Mouse (Mus musculus): ENCODE measurements around the gene Olfr1420. TPM values are rescaled to one million over a fixed set of nuclear protein-coding genes. Genes with fewer than 3 reads are reported as not detected.
"Not testable (repeated sequence)": the region's sequence is repeated elsewhere in the genome, so short reads cannot be mapped to it uniquely, and the experiment has no call there.

Olfr1420 gene
- total RNA-seq (2015) (not detected in 2 replicates), total RNA-seq (2017) (not detected in 2 replicates)

DNA sequence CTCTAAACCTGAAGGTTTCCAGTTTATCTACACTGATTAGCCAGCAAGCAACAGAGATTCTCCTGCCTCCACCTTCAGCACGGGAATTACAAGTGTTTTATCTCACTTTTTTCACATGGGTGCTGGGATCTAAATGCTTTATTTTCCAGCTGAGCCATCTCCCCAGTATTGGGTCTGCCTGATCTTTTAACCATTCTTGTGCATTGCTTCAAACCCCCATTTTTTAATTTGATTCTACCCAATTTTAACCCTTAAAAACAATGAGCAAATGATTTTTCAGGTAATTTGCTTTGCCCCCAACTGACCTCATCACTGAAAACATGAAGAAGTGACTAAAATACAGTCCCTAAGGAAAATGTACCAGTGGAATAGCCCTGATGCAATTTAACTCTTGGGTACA lies at the start of gene Olfr1420:
Gene Olfr1420, plus strand, starts transcription at position 301 of the 400 bp plus-strand sequence.
- no peak for ATAC-seq (ENCODE audit: poor library complexity, severe bottlenecking)

DNA sequence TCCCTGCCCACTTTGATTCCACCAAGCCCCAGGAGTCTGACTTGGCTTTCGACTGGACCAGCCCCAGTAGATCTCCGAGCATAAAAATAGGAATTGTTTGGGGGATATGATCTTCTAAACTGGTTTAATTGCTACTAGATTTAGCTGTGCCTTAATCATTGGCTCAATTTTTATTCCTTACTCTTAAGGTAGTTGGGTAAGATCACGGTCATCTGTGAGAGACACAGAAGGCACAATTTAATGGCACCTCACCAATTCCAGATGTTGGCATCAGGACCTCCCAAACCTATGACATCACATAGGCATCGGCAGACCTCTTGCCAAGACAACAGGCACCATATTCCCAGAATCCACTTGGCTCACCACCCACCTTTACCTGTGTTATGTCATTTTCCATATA lies 47.2 kb upstream of the Olfr1420 start, which contains the start of gene Olfr1417:
Gene Olfr1417, minus strand, starts transcription at position 101 of the 400 bp plus-strand sequence.
- no peak for ATAC-seq (ENCODE audit: poor library complexity, severe bottlenecking)

DNA sequence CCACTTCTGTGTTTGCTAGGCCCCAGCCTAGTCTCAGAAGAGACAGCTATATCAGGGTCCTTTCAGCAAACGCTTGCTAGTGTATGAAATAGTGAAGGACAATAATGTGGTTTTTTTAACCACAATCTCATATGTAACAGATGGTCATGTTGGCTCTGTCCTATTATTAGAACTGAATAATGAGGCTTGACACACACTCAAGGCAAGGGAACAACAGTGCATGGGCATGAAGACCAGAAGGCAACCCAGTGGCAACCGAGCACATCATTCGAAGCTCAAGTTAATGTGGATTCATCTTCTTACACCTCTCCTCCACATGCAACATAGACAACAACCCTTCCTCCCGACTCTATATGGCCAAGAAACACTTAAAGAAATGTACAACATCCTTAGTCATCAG lies 40.0 kb upstream of the Olfr1420 start:
- no peak for ATAC-seq (ENCODE audit: poor library complexity, severe bottlenecking)

DNA sequence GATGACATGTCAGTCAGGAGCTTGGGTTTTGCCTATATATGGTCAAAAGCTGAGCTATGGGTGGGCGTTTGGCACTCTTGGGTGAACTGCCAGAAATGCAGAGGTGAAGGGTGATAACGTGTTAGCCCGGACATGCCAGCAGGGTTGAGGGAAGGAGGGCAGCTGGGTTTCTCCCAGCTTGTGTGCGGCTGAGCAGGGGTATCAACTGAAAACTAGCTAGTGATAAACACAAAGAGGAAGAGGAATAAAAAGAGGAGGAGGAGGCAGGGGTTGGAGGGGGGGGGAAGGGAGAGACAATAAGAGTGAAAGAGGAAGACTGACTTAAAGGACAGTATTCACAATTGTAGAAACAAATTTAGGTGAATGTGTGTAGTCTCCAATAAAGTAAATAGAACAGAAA lies 33.7 kb upstream of the Olfr1420 start:
- ATAC-seq (ENCODE audit: poor library complexity, severe bottlenecking), result no peak

DNA sequence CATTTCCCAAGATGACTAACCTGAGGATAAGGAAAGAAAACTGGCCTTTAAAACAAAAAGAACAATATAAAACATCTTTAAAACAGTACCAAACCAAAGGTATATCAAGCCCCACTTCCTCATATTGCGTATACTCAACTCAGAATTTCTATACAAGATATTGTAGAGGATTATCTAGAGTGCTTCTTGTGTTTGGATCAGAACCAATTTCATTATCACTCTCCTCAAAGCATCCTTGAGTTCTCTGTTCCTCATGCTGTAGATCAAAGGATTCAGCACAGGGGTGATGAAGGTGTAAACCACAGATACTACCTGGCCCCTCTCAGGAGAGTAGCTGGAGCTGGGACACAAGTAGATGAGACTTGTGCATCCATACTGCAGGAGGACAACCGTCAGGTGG lies 31.5 kb upstream of the Olfr1420 start:
- ATAC-seq (ENCODE audit: poor library complexity, severe bottlenecking), result no peak

DNA sequence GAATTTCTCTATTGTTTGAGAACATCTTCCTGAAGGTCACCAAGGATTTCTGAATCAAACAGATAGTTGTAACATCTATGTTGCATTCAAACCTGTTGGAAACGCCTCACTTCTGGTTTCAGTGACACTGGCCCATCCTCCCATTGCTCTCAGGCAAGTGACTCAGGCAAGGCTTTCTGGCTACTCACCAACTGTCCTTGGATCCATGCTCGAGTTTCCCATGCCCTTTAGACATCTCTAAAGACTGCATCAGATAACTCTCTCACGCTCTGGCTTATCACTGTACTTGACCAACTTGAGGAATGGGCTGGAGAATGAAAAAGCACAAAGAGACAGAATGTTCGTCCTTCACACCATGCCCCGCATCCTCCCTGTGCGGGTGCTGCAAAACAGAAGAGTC lies 29.9 kb upstream of the Olfr1420 start:
- no peak for ATAC-seq (ENCODE audit: poor library complexity, severe bottlenecking)

DNA sequence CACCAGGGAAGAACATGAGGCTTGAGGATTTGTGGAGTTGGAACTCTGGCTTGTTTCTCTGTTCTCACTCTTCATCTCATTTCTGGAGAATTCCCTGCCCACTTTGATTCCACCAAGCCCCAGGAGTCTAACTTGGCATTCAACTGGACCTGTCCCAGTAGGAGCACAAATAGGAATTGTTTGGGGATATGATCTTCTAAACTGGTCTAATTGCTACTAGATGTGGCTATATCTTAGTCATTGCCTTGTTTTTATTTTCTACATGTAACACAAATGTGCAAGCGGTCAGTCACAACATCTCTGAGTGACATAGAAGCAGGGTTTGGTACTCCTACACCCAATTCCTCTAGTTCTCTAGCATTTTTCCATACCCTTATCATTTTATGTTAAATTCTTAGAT lies 25.4 kb upstream of the Olfr1420 start, which contains the start of gene Olfr1418:
Gene Olfr1418, minus strand, starts transcription at position 101 of the 400 bp plus-strand sequence.
- no peak for ATAC-seq (ENCODE audit: poor library complexity, severe bottlenecking)

DNA sequence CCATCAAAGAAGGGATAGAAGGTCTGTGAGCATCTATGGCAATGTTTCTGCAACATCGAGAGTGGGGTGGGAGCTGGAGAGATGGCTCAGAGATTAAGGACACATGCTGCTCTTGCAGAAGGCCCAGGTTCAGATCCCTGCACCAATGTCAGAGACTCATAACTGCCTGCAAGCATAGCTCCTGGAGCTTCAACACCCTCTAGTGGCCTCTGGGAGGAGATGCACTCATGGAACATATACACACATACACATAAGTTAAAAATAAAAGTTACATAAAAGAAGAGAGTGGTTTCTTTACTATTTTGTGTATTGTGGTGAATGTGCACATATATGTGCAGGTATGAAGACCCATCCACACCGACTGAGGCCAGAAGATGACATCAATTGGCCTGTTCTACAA lies 18.5 kb upstream of the Olfr1420 start:
- ATAC-seq (ENCODE audit: poor library complexity, severe bottlenecking), result no peak

DNA sequence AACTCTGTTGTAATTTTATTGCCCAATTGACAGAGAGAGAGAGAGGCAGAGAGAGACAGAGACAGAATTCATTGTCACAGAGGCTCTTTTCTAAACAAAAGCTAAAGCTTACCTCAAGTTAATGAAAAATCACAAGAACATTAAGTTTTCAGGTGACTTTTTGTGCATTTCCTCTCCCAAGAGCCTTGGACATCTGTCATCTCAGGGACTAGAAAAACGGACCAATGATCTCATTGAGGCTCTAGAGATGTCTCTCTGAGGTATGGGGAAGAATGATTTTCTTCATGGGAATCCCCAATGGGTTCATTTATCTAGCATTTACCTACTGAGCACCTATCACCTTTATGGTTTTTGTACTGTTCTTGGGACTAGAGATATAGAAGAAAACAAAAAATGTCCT lies 11.4 kb upstream of the Olfr1420 start, which contains the start of gene Olfr1419:
Gene Olfr1419, minus strand, starts transcription at position 101 of the 400 bp plus-strand sequence.
- ATAC-seq (ENCODE audit: poor library complexity, severe bottlenecking), result no peak

DNA sequence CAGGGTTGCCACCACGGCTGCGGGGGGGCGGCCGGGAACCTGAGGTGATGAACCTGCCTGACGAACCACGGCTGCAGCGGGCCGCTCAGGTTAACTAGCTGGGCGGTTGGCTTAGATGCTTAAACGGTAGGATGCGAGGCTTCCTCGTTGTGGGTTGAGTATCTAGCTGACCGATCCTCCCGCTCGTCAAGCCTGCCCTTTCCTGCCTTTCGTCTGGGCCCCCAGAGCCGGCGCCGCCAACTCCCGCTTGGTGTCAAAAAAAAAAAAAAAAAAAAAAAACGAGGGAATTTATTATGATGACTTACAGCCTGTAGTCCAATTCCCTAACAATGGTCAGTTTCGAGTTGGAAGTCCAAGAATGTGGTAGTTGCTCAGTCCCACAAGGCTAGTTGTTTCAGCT lies 8.0 kb upstream of the Olfr1420 start:
- ATAC-seq (ENCODE audit: poor library complexity, severe bottlenecking), result not testable (repeated sequence)

DNA sequence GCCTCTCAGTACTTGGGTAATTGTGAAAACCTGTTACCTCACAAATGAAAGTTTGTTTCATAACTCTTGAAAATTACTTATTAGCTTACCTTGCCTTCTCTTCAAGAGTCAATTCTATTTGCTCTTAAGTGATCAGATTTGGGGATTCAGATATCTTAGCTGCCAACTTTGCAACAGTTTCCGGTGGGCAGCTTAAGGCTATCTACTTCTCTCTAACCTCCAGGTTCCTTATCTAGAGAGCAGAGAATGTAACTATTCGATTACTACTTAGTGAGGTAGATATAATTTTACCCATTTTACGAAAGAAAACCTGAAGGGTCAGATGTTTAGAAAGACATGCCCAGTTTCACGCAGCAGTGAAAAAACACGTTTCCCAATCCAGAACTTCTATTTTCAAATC lies 24.7 kb downstream of the Olfr1420 start:
- no peak for ATAC-seq (ENCODE audit: poor library complexity, severe bottlenecking)

DNA sequence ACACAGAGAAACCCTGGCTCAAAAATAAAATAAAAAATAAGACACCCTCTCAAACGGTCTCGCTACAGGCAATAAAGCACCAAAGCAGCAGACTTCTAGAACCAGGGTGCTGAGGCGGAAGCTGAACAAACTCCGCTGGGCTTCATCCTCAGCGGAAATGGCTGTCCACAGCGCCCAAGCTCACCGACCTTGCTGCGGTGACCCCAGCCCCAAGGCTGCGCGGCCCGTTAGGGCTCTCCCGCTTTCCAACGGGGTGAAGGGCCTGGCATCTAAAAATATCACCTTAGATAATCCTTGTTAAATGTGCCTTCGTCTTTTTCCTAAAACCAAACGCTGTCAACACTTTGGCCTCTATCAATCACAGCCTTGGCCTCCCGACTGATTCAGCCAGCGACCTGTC lies 25.2 kb downstream of the Olfr1420 start:
- ATAC-seq (ENCODE audit: poor library complexity, severe bottlenecking), result peak; percentile 45

DNA sequence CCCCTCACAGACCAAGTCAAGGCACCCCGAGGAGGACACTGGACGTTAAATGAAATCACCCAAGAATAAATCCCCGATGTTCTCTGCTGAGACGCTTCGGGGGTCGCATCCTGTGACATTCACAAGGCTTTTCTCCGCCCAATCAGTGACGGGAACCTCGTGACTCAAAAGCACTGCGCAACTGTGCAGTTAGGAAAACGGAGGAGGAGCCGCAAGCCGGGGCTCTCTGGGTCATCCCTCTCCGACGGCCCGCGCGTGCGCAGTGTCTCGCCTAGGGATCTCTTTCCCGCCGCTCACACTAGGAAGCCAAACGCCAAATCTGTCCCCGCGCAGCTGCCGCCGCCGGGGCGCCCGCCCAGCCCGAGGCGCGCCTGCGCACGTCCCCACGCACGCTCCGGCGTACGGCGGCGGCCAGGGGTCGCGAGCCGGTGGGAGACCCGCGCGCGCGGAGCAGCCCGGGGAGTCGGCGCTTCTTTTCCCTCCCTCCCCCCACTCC lies 25.7 kb downstream of the Olfr1420 start, which contains the start of gene Patl1:
Gene Patl1, plus strand, starts transcription at position 363 of the 496 bp plus-strand sequence.
- ATAC-seq (ENCODE audit: poor library complexity, severe bottlenecking), result peak; percentile 92

DNA sequence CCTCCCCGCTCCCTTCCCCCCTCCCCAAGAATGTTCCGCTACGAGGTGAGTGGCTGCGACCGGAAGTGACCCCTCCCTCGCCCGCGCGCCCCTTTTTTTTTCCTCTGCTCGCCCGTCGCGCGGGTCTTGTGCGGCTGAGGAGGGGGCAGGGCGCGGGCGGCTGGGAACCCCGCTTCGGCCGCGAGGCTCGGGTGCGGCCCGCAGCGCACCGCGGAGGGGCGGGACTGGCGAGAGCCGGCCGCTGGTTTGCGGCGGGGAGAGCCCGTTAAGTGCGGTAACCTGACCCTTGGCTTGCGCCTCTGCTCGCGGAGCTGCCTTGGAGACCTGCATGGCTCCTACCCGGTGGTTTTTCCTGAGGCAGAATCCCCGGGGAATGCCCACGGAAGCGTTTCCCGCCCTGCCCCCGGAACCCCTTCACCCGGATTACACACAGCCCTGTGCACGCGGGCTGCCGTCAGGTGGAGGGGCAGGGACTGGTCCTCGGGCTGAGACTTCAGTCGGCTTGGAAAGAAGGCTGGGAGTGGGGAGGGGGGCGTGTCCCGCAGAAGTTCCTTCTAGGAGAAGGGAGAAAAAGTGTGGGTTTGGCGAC lies 26.3 kb downstream of the Olfr1420 start:
- peak; percentile 40 for ATAC-seq (ENCODE audit: poor library complexity, severe bottlenecking)

DNA sequence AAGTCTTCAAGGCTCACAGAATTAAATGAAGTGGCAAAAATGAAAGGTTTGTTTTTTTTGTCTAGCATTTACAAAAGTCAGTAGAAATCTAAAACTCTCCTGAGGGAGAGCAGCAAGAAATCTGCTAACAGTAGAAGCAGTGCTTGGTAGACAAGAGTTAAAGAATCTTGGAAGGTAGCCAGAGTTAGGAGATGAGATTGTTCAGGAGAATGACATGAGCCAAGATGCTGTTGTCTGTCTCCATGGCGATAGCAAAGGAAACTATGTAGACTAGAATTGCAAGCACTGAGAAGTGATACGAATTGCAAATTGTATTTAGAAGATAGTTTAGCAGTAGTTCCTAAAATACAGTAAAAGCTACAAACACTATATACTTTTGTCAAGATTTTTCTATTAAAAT lies 29.4 kb downstream of the Olfr1420 start:
- ATAC-seq (ENCODE audit: poor library complexity, severe bottlenecking), result no peak

DNA sequence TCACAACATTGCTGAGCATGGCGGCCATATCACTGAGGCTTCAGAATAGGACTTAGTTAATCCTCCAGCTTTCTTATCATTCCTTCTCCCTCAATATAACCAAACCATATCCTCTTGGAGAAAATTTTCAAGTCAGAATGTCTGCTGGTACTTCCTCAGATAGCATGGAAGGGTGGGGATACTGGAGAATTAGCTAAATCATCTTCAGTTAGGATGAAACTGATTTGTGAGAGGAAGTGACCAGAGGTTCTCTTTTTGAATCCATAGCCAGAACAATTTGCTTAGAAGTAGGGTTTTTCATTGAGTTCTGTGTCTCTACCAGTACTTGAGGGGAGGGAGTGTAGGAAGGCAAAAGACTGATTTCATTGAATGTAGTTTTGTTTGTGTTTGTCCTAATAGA lies 35.7 kb downstream of the Olfr1420 start:
- 0 out of 2 replicates have a peak, but pooled peaks have one; percentile 52 for ATAC-seq (ENCODE audit: poor library complexity, severe bottlenecking)

DNA sequence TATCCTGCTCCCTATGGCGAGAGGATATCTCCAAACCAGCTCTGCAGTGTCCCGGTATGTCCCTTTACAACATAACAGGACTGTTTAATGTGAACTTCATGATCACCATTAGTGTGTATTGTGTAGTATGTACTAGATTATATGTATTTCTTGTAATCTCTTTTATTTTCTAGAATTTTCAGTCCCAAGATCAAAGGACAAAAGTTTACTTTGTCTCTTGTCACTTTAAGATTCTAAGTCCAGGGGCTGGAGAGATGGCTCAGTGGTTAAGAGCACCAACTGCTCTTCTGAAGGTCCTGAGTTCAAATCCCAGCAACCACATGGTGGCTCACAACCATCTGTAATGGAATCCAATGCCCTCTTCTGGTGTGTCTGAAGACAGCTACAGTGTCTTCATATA lies 36.1 kb downstream of the Olfr1420 start:
- 0 out of 2 replicates have a peak, but pooled peaks have one; percentile 10 for ATAC-seq (ENCODE audit: poor library complexity, severe bottlenecking)

DNA sequence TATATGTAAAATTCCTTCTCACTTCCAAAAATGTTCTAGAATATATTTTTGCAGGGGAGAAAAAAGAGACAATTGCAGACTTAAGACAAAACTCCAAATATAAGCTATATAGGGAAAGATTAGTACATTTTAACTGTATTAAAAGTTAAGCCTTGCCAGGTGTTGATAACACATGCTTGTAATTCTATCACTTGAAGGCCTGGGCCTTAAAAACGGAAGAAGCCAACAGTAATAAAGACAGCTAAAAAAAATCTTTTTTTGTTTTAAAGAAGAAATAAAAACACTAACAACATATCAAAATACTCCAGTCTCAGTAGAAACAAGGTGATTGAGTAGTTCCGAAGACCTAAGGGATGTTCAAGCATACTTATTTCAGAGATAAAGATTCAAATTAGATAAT lies 40.0 kb downstream of the Olfr1420 start:
- ATAC-seq (ENCODE audit: poor library complexity, severe bottlenecking), result no peak

DNA sequence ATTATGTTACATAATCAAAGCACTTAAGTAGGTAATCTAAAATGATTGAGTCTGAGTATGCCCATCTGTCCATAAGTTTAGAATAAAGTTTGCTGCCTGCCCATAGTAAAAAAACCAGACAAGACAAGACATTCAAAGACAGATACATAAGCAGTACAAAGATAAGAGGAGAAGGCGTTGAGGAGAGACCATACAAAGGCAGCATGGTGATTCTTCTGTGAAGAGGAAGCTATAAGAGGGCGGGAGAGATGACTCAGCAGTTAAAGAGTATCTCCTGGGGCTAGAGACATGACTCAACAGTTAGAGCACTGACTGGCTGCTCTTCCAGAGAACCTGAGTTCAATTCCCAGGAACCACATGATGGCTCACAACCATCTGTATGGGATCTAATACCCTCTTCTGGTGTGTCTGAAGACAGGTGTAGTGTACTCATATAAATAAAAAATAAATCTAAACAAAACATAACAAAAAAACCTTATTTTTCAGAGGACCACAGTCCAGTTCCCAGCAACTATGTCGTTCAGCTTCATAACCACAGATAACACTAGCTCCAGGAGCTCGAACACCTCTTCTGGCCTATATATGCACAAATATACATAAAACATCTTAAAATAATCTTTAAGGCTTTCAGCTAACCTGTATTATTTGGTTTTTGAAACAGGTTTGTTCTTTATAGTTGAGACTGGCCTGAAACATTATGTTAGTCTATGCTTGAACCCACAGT lies 41.8 kb downstream of the Olfr1420 start:
- ATAC-seq (ENCODE audit: poor library complexity, severe bottlenecking), result peak; percentile 47; the same call in 1 of the 2 replicates

DNA sequence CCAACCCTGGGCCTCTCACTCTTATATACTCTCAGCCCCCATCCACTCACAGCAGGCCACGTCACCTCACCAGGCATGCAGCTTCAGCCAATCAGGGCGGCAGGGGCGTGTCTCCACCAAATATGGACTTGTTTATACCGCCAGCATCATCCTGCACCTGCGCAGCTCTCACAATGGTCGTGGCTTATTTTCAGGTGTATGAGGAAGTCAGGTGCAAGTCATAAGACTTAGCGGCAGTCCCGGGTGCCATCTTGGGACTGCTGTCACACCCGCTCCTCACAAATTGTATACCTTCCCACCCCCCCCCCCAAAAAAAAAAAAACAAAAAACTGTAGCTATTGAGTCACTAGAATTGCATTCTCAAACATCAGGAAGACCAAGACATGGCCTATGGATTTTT lies 60.1 kb downstream of the Olfr1420 start:
- ATAC-seq (ENCODE audit: poor library complexity, severe bottlenecking), result not testable (repeated sequence)

Measured in megakaryocyte, adult 5-6 weeks (primary cell).